Mouse (Mus musculus) hindbrain, embryonic 10.5 days (tissue): Measurements from ENCODE around the gene Prkca. TPM values are rescaled to one million over a fixed set of nuclear protein-coding genes. Genes with fewer than 3 reads are reported as not detected.

Experiments used
- DNase-seq: peaks from one replicate; pipeline ENCODE4 v3.0.0-alpha.2; 2017; ENCODE audit warnings: low spot score
- H3K27ac ChIP-seq: fragments of 300-500 bp; sonication (generic); 2 replicates; pipeline ENCODE4 v1.5.1; 2016; ENCODE audit warnings: mild to moderate bottlenecking, moderate library complexity
- H3K27me3 ChIP-seq: fragments of 300-500 bp; sonication (generic); 2 replicates; pipeline ENCODE4 v1.6.1; 2016; ENCODE audit warnings: mild to moderate bottlenecking; ENCODE audit not compliant: poor library complexity, insufficient read depth, severe bottlenecking
- H3K36me3 ChIP-seq: fragments of 300-500 bp; sonication (generic); 2 replicates; pipeline ENCODE4 v1.6.1; 2016; ENCODE audit warnings: mild to moderate bottlenecking, moderate library complexity
- H3K4me1 ChIP-seq: fragments of 300-500 bp; sonication (generic); replicated peaks from 2 replicates; pipeline ENCODE4 v1.6.1; 2016; ENCODE audit warnings: mild to moderate bottlenecking
- H3K4me3 ChIP-seq: fragments of 300-500 bp; sonication (generic); 2 replicates; pipeline ENCODE4 v1.5.1; 2016; ENCODE audit warnings: mild to moderate bottlenecking, moderate library complexity
- H3K9me3 ChIP-seq: fragments of 300-500 bp; sonication (generic); 2 replicates; pipeline ENCODE4 v1.6.1; 2016; ENCODE audit warnings: mild to moderate bottlenecking, moderate library complexity
- WGBS: fragments of 180-500 bp; shearing (Covaris S2); methylation state at CpG from one replicate; pipeline ENCODE4 v1.1.7; 2016; 5-methylcytosine and 5-hydroxymethylcytosine counted together
- polyA plus RNA-seq: library from polyadenylated mRNA; unstranded; fragments of >200 nt; fragmentation: Nextera tagmentation; extraction: Ambion mirVana; gene quantifications from 2 replicates; pipeline ENCODE4 v1.2.1, GENCODE M21; 2016

Gene Prkca
- polyA plus RNA-seq, 1 experiment from 2014 or later: 3.4 TPM

GRCm38 (mm10) chr11:108215466-108215865 is 128.3 kb downstream of the Prkca start:
- peak overlapping the region; percentile 12; the same call in 1 of the 2 replicates for H3K27ac ChIP-seq
- H3K9me3 ChIP-seq: no peaks in the 10 kb centered on the region
- DNase-seq: no peak
- H3K27me3 ChIP-seq: peaks cover 10% of the 10 kb centered on the region
- H3K4me1 ChIP-seq: peaks cover 25% of the 10 kb centered on the region
- 68% methylated on average over 8 of the region's 8 CpGs for WGBS
- H3K4me3 ChIP-seq: no peak overlapping the region
- no peaks in the 10 kb centered on the region for H3K36me3 ChIP-seq

- no peaks in the 10 kb centered on the region for H3K36me3 ChIP-seq
- H3K4me3 ChIP-seq: no peak overlapping the region
- peaks cover 10% of the 10 kb centered on the region for H3K27me3 ChIP-seq
- H3K27ac ChIP-seq: no peak overlapping the region
- WGBS: 86% methylated on average over 11 of the region's 11 CpGs
- DNase-seq: no peak
- peaks cover 25% of the 10 kb centered on the region for H3K4me1 ChIP-seq
- H3K9me3 ChIP-seq: no peaks in the 10 kb centered on the region
Observed at GRCm38 (mm10) chr11:108214521-108215223, 129.1 kb downstream of the Prkca start.

GRCm38 (mm10) chr11:108213783-108214182 is 129.9 kb downstream of the Prkca start:
- Histone ChIP-seq H3K9me3 (no peaks in the 10 kb centered on the region), H3K4me1 (peaks cover 25% of the 10 kb centered on the region), H3K4me3 (no peak overlapping the region), H3K27ac (no peak overlapping the region), H3K36me3 (no peaks in the 10 kb centered on the region), H3K27me3 (peaks cover 10% of the 10 kb centered on the region)
- DNase-seq: no peak
- WGBS: 93% methylated on average over 10 of the region's 10 CpGs

- 91% methylated on average over 5 of the region's 5 CpGs for WGBS
- peaks cover 25% of the 10 kb centered on the region for H3K4me1 ChIP-seq
- no peak for DNase-seq
- H3K27ac ChIP-seq: no peak overlapping the region
- no peaks in the 10 kb centered on the region for H3K36me3 ChIP-seq
- H3K9me3 ChIP-seq: no peaks in the 10 kb centered on the region
- H3K4me3 ChIP-seq: no peak overlapping the region
- peaks cover 10% of the 10 kb centered on the region for H3K27me3 ChIP-seq
Observed at GRCm38 (mm10) chr11:108212638-108213037, 131.1 kb downstream of the Prkca start.

- WGBS: 93% methylated on average over 6 of the region's 6 CpGs
- Histone ChIP-seq H3K27ac (no peak overlapping the region), H3K36me3 (no peaks in the 10 kb centered on the region), H3K9me3 (no peaks in the 10 kb centered on the region), H3K27me3 (peaks cover 11% of the 10 kb centered on the region), H3K4me3 (no peak overlapping the region), H3K4me1 (peaks cover 22% of the 10 kb centered on the region)
- no peak for DNase-seq
Observed at GRCm38 (mm10) chr11:108212030-108212429, 131.7 kb downstream of the Prkca start.

- H3K9me3 ChIP-seq: no peaks in the 10 kb centered on the region
- H3K4me3 ChIP-seq: no peak overlapping the region
- H3K27ac ChIP-seq: no peak overlapping the region
- WGBS: 84% methylated on average over 7 of the region's 7 CpGs
- H3K36me3 ChIP-seq: no peaks in the 10 kb centered on the region
- peaks cover 13% of the 10 kb centered on the region for H3K27me3 ChIP-seq
- no peak for DNase-seq
- peaks cover 10% of the 10 kb centered on the region for H3K4me1 ChIP-seq
Observed at GRCm38 (mm10) chr11:108210749-108211148, 133.0 kb downstream of the Prkca start.

GRCm38 (mm10) chr11:108206602-108207001 is 137.1 kb downstream of the Prkca start:
- WGBS: 92% methylated on average over 2 of the region's 2 CpGs
- H3K4me3 ChIP-seq: no peak overlapping the region
- no peak for DNase-seq
- no peaks in the 10 kb centered on the region for H3K9me3 ChIP-seq
- H3K36me3 ChIP-seq: no peaks in the 10 kb centered on the region
- H3K27me3 ChIP-seq: peaks cover 3% of the 10 kb centered on the region; the same call in 1 of the 2 replicates
- peaks cover 18% of the 10 kb centered on the region for H3K4me1 ChIP-seq
- no peak overlapping the region for H3K27ac ChIP-seq

- no peaks in the 10 kb centered on the region for H3K9me3 ChIP-seq
- H3K36me3 ChIP-seq: no peaks in the 10 kb centered on the region
- 42% methylated on average over 5 of the region's 5 CpGs for WGBS
- DNase-seq: no peak
- H3K4me1 ChIP-seq: peaks cover 18% of the 10 kb centered on the region
- no peak overlapping the region for H3K4me3 ChIP-seq
- H3K27me3 ChIP-seq: peaks cover 3% of the 10 kb centered on the region; the same call in 1 of the 2 replicates
- H3K27ac ChIP-seq: no peak overlapping the region
Observed at GRCm38 (mm10) chr11:108204895-108205248, 138.9 kb downstream of the Prkca start.

GRCm38 (mm10) chr11:108204202-108204894 is 139.4 kb downstream of the Prkca start:
- no peak for DNase-seq
- 62% methylated on average over 7 of the region's 7 CpGs for WGBS
- peaks cover 3% of the 10 kb centered on the region; the same call in 1 of the 2 replicates for H3K27me3 ChIP-seq
- no peak overlapping the region for H3K27ac ChIP-seq
- H3K4me3 ChIP-seq: no peak overlapping the region
- no peaks in the 10 kb centered on the region for H3K9me3 ChIP-seq
- no peaks in the 10 kb centered on the region for H3K36me3 ChIP-seq
- H3K4me1 ChIP-seq: peaks cover 18% of the 10 kb centered on the region

GRCm38 (mm10) chr11:108202835-108203234 is 140.9 kb downstream of the Prkca start:
- Histone ChIP-seq H3K4me3 (no peak overlapping the region), H3K27me3 (peaks cover 3% of the 10 kb centered on the region; the same call in 1 of the 2 replicates), H3K9me3 (no peaks in the 10 kb centered on the region), H3K36me3 (no peaks in the 10 kb centered on the region), H3K4me1 (peaks cover 22% of the 10 kb centered on the region), H3K27ac (no peak overlapping the region)
- 90% methylated on average over 7 of the region's 7 CpGs for WGBS
- no peak for DNase-seq

GRCm38 (mm10) chr11:108200679-108201586 is 142.8 kb downstream of the Prkca start:
- DNase-seq: no peak
- Histone ChIP-seq H3K27me3 (no peaks in the 10 kb centered on the region; the same call in 1 of the 2 replicates), H3K4me3 (no peak overlapping the region), H3K27ac (no peak overlapping the region), H3K36me3 (no peaks in the 10 kb centered on the region), H3K4me1 (peaks cover 32% of the 10 kb centered on the region), H3K9me3 (no peaks in the 10 kb centered on the region)
- WGBS: 89% methylated on average over 15 of the region's 15 CpGs

- H3K4me3 ChIP-seq: no peak overlapping the region
- DNase-seq: no peak
- peaks cover 31% of the 10 kb centered on the region for H3K4me1 ChIP-seq
- H3K27me3 ChIP-seq: no peaks in the 10 kb centered on the region; the same call in 1 of the 2 replicates
- no peaks in the 10 kb centered on the region for H3K36me3 ChIP-seq
- no peak overlapping the region for H3K27ac ChIP-seq
- H3K9me3 ChIP-seq: no peaks in the 10 kb centered on the region
- WGBS: 92% methylated on average over 4 of the region's 4 CpGs
Observed at GRCm38 (mm10) chr11:108199429-108199985, 144.2 kb downstream of the Prkca start.
